Mouse (Mus musculus) testis, postnatal 14 days (tissue): ENCODE results near the gene Gtf2f2.

Source experiments
- DNase-seq: peaks from one replicate; pipeline ENCODE4 v3.0.0; 2021; ENCODE audit warnings: low spot score

Gtf2f2 gene

DNA sequence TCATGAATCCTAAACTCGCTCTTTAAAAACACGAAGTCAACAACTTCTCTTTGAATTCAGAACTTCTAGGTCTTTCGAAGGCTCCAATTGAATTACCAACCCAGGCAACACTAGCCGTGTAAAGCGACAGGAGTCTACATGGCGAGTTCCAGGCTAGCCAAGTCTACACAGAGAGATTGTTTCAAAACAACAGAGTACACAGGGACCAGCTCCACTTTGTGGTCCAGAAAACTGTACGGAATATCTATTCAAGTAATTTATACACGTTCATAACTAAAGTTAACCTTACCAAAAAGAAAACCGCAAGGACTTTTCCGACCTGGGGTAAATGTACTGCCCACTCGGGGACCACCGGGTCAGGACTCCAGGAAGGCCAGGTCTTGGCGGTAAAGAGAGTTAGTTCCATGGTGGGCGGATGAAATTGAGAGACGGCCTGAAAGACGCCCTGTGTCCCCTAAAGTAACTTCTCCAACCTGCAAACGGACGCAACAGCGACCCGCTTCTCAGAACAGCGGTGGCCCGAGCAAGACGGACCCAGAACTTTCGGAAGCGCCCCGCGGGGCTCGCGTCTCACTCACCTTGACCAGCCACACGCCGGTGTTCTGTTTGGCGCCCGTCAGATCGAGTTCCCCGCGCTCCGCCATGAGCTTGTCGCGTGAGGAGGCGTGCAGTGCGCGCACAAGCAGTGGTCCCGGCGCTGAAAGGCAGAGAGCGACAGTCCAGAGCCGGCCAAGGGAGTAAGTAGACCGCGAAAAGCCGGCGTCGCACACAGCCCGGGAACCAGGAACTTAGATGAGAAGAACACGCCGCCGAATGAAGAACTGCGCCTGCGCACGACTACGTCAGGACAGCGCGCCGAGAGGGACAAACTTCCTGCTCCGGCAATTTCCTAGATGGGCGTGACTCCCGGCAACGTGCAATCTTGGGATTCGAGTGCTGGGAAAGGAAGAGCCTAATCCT is at the start of gene Gtf2f2:
Gtf2f2 (minus strand) TSS at position 764 of the 960 bp plus-strand sequence.
- DNase-seq: peak; percentile 94

DNA sequence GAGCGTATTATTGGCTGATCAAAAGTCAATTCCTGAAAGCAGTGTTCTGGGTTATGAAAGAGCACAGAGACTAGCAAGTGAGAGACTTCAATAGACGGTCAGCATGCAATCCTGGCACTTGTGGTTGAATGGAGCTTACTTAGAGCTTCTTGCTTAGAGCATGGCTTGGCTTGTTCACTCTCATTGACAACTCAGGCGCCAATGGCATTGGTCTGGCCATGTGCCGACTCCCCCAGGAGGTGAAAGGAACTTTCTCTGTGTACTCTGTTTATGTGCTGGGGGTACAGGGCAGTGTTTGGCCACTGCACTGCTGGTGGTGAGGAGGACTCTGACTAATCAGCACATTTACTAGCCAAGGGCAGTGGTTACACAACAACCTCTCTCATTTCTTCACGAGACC is 48.8 kb upstream of the Gtf2f2 start:
- no peak for DNase-seq

DNA sequence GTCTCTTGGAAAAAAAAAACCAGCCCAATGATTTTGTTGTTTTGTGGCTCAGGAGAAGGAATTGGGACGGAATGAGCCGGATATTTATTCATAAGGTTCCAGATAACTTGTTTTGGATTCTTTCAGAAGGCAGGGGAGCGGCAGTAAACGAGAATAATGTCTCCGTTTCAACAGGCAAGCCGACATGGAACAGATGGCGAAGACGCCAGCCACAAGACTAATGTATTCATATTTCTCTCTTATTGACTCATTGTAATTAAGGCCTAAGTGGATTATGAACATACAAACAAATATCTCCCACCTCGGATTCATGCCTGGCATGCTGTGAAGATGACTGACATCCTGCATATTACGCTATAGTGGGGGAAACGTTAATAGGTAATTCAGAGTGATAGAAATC is 43.1 kb upstream of the Gtf2f2 start:
- no peak for DNase-seq

DNA sequence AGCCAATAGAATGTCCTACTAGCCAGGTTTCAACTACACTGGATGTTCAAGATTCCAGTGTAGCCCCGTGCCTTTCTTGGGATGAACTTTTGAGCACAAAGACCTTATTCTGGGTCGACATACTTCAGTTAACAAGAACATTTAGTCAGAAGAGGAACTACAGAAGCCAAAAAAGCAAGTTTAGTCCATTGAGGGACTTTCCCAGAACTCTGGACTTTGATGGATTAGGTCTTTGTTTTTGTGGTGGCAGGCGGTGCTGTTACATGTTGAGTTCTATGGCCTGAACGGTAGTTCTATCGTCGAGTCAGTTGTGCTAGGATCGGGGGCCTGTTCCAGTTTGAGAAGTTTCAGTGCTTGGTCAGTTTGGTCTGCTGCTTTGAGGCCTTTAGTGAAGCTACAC is 41.3 kb upstream of the Gtf2f2 start:
- DNase-seq: no peak

DNA sequence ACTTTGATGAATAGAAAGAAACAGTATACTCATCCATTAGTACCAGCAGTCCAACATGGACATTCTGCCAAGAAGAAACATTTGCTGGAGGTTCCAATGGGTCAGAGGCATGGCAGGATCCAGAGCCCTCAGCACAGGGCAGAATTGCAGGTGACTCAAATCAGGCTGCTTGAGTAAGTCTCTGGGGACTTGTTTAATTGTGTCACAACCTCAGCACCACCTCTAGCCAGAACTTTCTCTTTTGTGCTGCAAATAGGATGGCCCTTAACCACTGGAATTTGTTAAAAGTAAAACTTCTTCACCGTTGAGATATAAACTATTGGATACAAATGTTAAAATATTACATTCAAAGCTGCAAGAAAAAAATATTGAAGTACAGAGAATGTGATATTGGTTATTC is 35.1 kb upstream of the Gtf2f2 start:
- no peak for DNase-seq

DNA sequence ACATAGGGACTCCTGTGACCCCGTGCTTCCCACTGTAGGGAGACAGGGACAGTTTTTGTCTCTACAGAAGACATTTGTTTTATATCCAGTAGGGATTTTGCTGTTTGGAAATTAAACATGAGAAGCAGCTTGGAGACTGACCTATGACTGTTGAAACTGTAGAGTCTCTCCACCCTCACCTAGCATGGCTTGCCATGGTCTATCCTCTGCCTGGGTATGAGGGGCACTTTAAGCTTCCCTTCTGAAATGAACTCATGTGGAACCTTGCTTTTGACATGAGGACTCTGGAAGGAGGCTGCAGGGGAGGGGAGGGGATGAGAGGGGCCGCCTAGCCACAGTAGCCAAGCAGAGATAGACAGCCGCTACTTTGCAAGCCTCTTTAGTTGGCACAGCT is 33.5 kb upstream of the Gtf2f2 start:
- DNase-seq: no peak

DNA sequence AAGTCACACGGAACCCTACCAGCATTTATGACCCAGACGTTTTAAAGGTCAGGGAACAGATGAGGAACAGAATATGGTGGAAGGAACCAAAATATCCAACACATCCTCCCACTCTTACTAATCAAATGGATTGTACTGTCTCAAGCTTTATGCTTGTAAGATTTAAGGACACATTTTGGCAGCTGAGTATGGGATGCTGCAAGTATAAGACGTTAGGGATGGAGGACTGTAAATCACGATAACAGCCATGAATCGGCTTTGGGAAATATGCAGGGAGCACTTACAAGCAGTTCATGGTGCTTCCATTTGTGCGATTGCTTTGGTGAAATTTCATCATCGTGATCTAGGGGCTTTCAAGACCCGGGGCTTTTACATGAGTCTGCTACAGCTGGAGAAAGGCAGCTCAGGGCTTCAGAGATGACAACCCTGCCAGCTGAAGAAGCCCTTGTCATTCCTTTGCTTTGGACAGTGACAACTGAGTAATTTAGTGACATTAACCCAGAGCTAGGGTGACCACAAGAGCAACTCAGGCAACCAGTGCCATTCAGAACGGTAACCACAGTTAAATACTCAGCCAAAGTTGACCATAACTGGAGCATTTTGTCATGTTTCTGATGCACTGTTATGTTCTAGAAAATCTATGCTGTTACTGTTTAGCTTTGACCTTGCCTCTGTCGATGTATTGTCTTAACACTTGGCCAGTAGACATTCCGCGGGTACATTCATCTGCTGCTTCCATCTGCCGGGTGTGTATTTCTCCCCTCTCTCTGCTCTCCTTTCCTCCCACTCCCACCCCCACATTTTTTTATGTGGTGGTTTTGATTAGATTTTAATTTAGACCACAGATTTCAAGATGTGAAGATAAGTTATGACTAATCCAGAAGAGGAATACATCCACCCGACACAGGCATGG is 32.8 kb upstream of the Gtf2f2 start:
- DNase-seq: no peak

DNA sequence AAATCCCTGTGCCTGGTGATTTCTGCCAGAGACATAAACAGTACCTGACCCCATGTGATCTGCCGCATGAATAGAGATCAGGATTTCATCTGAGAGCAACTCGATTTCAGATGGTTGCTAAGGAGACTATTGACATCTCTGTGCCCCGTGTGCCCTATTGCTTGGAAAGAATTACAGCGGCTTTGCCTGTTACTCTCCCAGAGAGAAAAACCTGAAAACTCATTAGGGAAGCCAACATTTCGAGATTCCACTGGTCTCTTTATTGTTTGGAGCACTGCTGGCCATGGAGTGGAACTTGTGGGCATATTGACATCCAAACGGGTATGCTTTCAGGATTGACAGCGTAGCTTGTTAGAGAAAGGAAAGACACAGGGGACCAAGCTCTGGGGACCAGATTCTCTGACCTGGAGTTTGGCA is 22.6 kb upstream of the Gtf2f2 start:
- DNase-seq: no peak

DNA sequence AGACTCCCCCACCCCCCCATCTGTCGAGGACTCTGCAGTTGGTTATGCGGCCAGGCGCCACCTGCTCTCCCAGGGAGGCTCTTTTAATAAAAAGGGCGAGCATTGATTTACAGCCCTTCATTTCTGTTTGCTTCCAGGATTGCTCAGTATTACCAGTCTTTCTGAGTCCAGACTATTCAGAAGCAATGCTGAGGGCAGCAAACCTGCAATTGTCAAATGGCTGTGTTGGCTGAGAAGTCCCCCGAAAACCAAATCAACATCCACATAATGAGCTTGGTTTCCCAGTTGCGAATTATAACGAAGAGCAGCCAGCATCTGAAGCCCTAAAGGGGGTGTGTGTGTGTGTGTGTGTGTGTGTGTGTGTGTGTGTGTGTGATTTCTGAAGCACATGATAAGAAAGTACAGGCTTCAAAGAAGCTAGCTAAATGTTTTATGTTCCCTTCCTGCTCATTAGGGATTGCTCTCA is 22.0 kb upstream of the Gtf2f2 start:
- no peak for DNase-seq

DNA sequence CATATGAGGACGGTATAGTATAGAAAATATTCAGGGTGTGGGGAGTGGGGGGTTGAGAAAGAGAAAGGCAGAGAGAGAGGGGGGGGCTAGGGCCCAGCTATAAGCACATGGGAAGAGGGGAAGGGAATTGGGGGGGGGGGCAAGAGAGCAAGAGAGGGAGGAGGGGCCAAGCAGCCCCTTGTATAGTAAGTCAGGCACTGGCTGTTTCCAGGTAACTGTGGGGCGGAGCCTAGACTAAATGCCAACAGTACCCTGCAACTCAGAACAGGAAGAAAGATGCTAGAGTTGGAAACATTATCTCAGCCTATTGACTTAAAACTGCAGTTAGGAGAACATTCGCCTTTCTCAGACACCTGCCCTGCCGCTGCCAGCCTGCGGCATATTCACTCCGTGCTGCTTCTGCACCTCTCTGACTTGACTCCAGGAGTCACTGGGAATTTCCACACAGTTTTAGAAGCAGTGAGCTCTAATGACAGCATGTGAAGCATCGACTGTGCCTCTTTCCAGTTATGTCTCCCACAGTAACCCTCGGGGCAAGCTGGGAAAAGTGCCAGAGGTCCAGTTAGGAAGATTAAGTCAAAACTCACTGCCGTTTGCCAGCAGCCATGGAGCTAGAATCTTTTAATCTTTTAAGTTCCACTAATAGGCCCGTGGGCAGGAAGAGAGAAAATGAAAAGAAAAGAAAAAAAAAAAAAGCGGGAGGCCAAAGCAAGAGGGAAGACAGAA is 20.6 kb upstream of the Gtf2f2 start:
- peak; percentile 34 for DNase-seq

DNA sequence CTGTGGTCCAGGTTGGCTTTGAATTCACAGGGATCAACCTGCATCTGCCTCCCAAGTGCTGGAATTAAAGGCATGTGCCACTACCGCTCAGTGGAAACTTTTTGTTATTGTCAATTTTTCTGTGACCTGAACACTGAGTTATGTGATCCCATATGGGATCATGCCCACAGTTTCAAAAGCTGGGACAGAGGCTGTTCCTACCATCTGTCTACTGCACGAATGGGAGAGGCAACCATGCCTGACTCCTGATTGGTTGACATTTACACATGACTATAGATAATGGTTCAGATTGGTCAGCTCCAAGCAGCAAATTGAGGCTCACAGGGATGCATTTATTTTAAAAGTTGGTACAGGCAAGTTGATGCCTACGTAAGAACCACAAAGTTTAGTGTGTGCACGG is 14.0 kb upstream of the Gtf2f2 start:
- DNase-seq: no peak

DNA sequence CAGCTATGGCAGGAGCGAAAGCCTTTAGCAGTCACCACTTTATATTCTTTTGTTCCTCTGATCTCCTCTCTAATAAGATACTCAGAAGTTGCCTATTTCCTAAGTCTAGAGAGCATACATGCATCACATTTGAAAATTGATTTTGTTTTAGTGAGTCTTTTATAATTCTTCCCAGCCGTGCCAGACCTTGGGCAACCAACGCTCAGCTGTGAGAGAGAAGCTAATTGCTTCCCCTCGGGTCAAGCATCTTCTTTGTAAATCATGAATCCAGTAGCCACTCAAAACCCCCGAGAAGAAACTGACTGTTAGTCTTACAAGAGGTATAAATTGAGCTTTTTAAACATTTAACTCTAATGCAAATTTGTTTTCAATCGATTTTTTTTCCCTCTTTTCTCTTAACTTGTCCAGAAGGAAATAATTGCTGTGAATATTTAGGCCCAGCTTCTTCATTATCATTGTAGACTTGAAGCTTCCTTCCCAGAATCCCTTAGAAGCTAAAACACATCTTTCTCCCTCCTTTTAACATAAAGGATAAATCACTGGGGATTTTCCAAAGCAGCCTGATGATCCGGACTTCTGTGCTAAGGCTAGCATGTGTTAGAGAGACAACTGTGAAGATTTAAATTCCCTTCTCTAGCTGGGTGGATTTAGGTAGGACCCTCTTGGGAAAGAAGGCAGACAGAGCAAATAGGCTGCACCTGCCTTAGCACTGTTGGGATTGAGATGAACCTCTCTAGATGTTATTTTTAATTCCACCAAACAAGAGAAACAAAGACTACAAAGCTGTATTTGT is 10.5 kb upstream of the Gtf2f2 start:
- no peak for DNase-seq

DNA sequence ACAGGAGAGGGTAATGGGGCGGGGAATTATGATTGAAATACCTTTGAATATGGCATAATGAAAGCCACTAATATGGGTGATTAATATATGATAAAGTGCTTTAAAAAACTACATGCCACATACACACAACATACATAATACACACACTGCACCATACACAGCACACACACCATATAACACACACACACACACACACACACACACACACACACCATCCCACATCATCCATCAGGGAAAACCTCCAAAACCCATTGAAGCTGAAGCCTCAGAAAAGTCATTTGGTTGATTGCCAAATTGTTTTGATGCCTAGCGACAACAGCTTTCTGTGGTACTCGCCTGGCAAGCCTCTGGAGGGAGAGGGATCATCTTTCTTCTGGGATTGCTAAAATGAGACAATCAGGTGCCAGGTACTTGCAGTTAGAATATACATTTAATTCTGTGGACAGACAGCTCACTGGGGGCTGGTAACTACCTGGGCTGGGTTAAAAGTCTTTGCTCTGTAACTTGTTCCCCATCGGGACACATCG is 9.7 kb upstream of the Gtf2f2 start:
- DNase-seq: no peak

DNA sequence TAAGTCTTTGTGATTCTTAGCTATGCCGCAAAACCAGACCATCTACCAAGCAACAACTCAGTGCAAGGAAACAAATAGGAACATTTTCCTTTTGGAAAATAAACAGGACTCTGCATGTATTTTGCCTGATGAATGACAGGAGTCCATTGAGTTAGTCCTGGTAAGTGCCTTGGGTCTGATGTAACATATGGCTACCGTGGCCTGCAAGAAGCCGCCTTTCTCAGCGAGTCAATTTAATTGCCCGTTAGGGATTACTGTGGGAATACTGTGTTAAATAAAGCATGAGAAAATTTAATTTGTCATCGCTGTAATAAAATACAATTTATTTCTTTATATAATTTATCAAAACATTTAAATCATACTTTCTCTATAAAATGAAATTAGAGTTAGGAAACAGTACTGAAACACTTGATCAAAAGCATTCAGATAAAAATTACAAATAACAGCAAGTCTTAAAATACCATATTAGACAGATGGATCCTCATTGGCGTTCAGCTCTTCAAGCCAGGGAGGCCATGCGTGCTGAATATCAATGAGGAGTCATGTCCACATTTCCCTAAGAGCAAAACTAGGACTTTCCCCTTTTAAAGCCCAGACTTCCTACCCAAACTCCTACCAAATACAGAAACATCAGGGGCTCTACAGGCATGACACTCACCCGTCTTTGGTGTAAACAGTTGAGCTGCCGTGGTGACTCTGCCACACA is 7.3 kb upstream of the Gtf2f2 start:
- no peak for DNase-seq

DNA sequence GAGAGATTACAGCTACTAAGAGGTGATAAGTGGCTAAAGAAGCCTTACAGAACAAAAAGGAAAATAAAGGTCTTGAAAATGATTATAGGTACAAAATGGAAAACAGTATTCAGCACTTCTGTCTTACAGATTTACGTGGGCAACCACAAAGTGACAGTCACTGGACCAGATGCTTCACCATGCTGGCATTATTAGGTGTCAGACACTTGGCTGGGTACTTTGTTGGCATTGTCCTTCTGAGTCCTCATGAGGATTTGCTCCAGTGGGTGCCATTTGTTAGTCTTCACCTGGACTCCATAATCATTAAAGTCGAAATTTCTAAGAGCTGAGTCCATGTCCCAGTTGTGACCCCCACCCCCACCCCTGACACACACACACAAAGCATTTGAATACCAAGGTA is 3.7 kb upstream of the Gtf2f2 start:
- DNase-seq: no peak

DNA sequence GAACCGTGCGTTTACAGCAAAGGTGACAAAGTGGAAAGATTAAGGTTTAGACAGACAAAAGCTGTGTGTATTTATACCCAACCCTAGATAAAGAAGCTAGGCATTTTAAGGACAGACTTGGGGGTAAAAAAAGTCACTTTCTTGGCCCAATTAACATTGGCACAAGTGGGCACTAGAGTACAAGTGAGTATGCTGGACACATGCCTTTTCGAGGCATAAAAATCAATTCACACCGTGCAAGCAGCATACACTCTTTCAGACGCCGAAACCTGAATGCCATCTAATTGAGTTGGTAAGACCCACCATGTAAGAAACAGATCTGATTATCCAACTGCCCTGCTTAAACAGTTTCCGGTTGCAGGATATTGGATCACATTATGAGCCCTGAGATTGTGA is 395 bp upstream of the Gtf2f2 start:
- no peak for DNase-seq

DNA sequence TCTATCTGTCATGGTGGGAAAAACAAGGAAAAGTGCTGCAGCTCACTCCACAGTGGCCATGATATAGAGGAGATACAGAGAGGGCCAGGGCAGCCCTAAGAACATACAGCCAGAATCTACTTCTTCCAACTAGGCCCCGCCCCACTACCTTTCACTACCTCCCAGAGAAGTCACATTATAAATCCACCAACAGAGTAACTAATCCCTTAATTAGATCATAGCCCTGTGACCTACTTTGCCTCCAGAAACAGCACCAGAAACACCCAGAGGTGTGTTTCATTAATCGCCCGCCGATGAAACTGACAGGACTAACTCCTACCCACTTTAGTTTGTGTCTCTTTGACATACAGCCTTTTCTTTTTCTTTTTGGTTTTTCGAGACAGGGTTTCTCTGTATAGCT is 1.5 kb downstream of the Gtf2f2 start:
- DNase-seq: no peak

DNA sequence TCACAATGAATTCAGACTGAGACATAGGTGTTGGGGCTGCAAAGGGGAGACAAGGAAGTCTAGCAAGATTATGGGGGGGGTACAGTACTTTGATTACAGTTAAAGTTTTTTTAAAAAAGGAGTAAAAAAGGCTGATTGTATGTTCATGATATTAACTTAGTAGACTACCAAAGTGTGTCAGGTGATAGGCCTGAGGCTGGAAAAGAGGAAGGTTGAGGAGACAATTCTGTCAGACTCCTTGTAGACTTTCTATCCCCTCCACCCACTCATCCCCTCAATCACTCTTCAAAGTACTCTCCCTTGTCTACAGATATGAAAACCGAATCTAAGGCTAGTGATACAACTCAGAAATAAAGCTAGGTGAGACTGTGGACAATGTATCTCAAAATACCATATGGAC is 2.5 kb downstream of the Gtf2f2 start:
- DNase-seq: no peak

DNA sequence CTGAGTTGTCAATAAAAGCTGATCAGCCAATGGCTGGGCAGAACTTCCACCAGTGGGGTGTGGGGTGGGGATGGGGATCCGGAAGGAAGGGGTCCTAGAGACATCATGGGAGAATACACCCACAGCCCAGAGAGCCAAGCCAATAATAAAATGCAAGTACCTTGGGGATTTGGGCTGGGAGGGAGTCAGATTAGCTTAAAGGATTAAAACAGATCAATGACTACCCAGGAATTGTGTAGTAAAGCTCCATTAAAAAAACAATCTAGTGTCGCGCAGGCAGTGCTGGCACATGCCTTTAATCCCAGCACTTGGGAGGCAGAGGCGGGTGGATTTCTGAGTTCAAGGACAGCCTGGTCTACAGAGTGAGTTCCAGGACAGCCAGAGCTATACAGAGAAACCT is 5.7 kb downstream of the Gtf2f2 start:
- DNase-seq: no peak

DNA sequence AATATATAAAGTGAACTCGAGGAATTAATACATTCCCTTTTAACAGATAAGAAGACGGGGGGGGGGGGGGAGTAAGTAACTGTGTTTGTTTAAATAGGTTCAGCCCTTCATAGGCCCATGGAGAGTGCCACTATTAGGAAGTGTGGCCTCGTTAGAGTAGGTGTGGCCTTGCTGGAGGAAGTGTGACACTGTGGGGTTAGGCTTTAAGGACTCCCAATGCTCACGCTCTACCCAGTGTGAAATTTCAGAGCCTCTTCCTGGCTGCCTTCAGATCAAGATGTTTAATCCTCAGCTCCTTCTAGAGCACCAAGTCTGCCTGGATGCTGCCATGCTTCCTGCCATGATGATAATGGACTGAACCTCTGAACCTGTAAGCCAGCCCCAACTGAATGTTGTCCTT is 8.9 kb downstream of the Gtf2f2 start:
- no peak for DNase-seq
